Mouse (Mus musculus) MN1 (cell line): ENCODE results near the gene Tpmt.

Source experiments
- DNase-seq: peaks from one replicate; pipeline ENCODE4 v3.0.0-alpha.2; 2016; ENCODE audit warnings: low spot score

The Tpmt gene

GRCm38 (mm10) chr13:46975930-46976329, 68.6 kb downstream of the Tpmt start:
- DNase-seq, result no peak

- no peak for DNase-seq
Observed at GRCm38 (mm10) chr13:46975031-46975551, 69.4 kb downstream of the Tpmt start.
